Comparison of ENCODE assay signal across 8 mouse cellular contexts in the genomic region with DNA sequence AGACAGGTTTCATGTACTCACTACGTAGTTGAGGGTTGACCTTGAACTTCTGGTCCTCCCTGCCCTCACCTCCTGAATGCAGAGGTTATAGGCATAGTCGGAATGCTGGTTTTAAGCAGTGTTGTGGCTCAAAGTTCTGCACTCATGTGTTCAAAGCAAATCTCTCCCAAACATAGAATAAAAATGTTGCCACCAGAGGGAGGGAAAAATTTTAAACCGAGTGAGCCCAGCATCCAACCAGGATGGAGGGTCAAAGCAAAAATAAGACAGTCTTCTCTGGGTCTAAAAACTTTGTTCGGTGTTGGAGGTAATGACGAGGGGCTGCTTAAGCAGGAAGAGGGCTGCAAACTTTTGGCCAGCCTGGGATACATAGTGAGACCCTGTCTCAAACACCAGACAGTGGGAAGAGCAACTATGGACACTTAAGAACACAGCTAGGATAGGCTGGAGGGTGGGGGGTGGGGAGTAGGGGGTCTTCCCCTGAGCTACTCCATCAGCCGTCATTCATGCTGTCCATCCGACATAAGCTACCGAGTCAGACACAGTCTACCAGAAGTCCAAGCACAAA. TPM values are rescaled to one million over a fixed set of nuclear protein-coding genes. Genes with fewer than 3 reads are reported as not detected.
A peak's percentile ranks its signal among the peaks of the same experiment; 100 is the strongest.
DNase-seq lines count a peak whose midpoint lies in the region; ATAC-seq and TF ChIP-seq lines count a peak whose summit lies in the region.

No protein-coding gene starts in this region.

- peaks cover 21% of the 10 kb centered on the region for H3K27me3 ChIP-seq in heart, embryonic 12.5 days (replicated peaks)
- H3K27me3 ChIP-seq in E14TG2a.4 (ENCODE audit: insufficient read depth, low read length): peaks cover 20% of the 10 kb centered on the region
- H3K27me3 ChIP-seq in forebrain, embryonic 14.5 days (replicated peaks; ENCODE audit: control insufficient read depth, insufficient read depth, low read length): no peaks in the 10 kb centered on the region
- H3K27me3 ChIP-seq in liver, embryonic 16.5 days (ENCODE audit: control insufficient read depth, insufficient read depth, low read depth, low read length): no peaks in the 10 kb centered on the region

- H3K9me3 ChIP-seq in heart, embryonic 12.5 days (replicated peaks): no peaks in the 10 kb centered on the region
- no peaks in the 10 kb centered on the region for H3K9me3 ChIP-seq in E14TG2a.4 (ENCODE audit: low read length)
- H3K9me3 ChIP-seq in forebrain, embryonic 14.5 days (replicated peaks; ENCODE audit: control insufficient read depth, low read length): no peaks in the 10 kb centered on the region
- H3K9me3 ChIP-seq in liver, embryonic 16.5 days (replicated peaks; ENCODE audit: control insufficient read depth, low read length): no peaks in the 10 kb centered on the region

- peak overlapping the region; percentile 79 for H3K4me2 ChIP-seq in heart, embryonic 12.5 days
- H3K4me2 ChIP-seq in forebrain, embryonic 14.5 days (ENCODE audit: low read length): peak overlapping the region; percentile 85
- peak overlapping the region; percentile 85 for H3K4me2 ChIP-seq in liver, embryonic 16.5 days (ENCODE audit: low read depth, low read length)

- no peak overlapping the region for H3K27ac ChIP-seq in heart, embryonic 12.5 days (ENCODE audit: poor library complexity, severe bottlenecking)
- H3K27ac ChIP-seq in forebrain, embryonic 14.5 days (ENCODE audit: low read depth, low read length): no peak overlapping the region
- H3K27ac ChIP-seq in liver, embryonic 16.5 days (ENCODE audit: low read length): no peak overlapping the region

- intact Hi-C loops in heart, postnatal 25 days (cut with DNase I): no loop called here

- peak overlapping the region; percentile 89 for H3K9ac ChIP-seq in heart, embryonic 12.5 days
- peak overlapping the region; percentile 72 for H3K9ac ChIP-seq in forebrain, embryonic 14.5 days (ENCODE audit: low read length)
- H3K9ac ChIP-seq in liver, embryonic 16.5 days (ENCODE audit: low read depth, low read length): peak overlapping the region; percentile 75; the same call in 1 of the 2 replicates

- 0 out of 2 replicates have a peak, but pooled peaks cover 10% of the 10 kb centered on the region for H3K4me1 ChIP-seq in heart, embryonic 12.5 days (replicated peaks)
- H3K4me1 ChIP-seq in E14TG2a.4 (replicated peaks; ENCODE audit: low read depth, low read length): peaks cover 44% of the 10 kb centered on the region
- no peaks in the 10 kb centered on the region for H3K4me1 ChIP-seq in forebrain, embryonic 14.5 days (ENCODE audit: control insufficient read depth, insufficient read depth, low read length)
- peaks cover 17% of the 10 kb centered on the region for H3K4me1 ChIP-seq in liver, embryonic 16.5 days (ENCODE audit: control insufficient read depth, low read depth, low read length)

- H3K4me3 ChIP-seq in heart, embryonic 12.5 days: peak overlapping the region; percentile 88
- peak overlapping the region; percentile 100 for H3K4me3 ChIP-seq in E14TG2a.4 (replicated peaks; ENCODE audit: low read length)
- peak overlapping the region; percentile 74 for H3K4me3 ChIP-seq in forebrain, embryonic 14.5 days (ENCODE audit: low read depth, low read length)
- H3K4me3 ChIP-seq in liver, embryonic 16.5 days (ENCODE audit: low read depth, low read length): peak overlapping the region; percentile 80

- H3K36me3 ChIP-seq in heart, embryonic 12.5 days: no peaks in the 10 kb centered on the region
- peaks cover 17% of the 10 kb centered on the region for H3K36me3 ChIP-seq in E14TG2a.4 (ENCODE audit: insufficient read depth, low read length)
- no peaks in the 10 kb centered on the region for H3K36me3 ChIP-seq in forebrain, embryonic 14.5 days (ENCODE audit: control insufficient read depth, insufficient read depth, low read length)
- H3K36me3 ChIP-seq in liver, embryonic 16.5 days (ENCODE audit: control insufficient read depth, insufficient read depth): no peaks in the 10 kb centered on the region

- DNase-seq in heart, postnatal 25 days (ENCODE audit: low spot score): no peak
- no peak for DNase-seq in forebrain, embryonic 14.5 days (ENCODE audit: low spot score)
- no peak for DNase-seq in urinary bladder, postnatal 4 days (ENCODE audit: low spot score in 2 of 2)
- DNase-seq in adrenal gland, adult 2 months: no peak
- no peak for DNase-seq in gastrocnemius, adult 18-20 months (ENCODE audit: low spot score)

- 48% methylated on average over 8 of the region's 8 CpGs for WGBS in heart, embryonic 12.5 days
- WGBS in forebrain, embryonic 14.5 days: 54% methylated on average over 8 of the region's 8 CpGs
- 42% methylated on average over 8 of the region's 8 CpGs for WGBS in liver, embryonic 16.5 days (ENCODE audit: insufficient replicate concordance)

- no peak for TF ChIP-seq CTCF in E14TG2a.4 (conservative IDR thresholded peaks at IDR 0.05; ENCODE audit: low read length)

- ATAC-seq in heart, embryonic 12.5 days (ENCODE audit: insufficient number of reproducible peaks, low FRiP score): 0 out of 2 replicates have a peak, but pooled peaks have one; percentile 33
- peak; percentile 79 for ATAC-seq in forebrain, embryonic 14.5 days
- ATAC-seq in liver, embryonic 16.5 days (ENCODE audit: low read depth): peak; percentile 4; the same call in 1 of the 2 replicates

RNA-seq across cellular contexts. Expression of gene Smyd5, which starts 0.4 kb away (rescaled TPM):
- 41.3 and 46.1 TPM in 2 replicates for polyA plus RNA-seq in heart, embryonic 12.5 days (2016; fragmentation: Nextera tagmentation; extraction: Ambion mirVana)
- total RNA-seq in heart, postnatal 25 days (2021): 1 to 10 TPM; 6.5 to 8.7 TPM
- polyA plus RNA-seq in forebrain, embryonic 14.5 days (2014; fragmentation: Nextera tagmentation; extraction: Ambion mirVana): 37.2 and 41.3 TPM in 2 replicates
- 18.1 and 18.9 TPM in 2 replicates for polyA plus RNA-seq in liver, embryonic 16.5 days (2015; fragmentation: Nextera tagmentation; extraction: Ambion mirVana)
- total RNA-seq in adrenal gland, adult 2 months (2021): 10 to 100 TPM; 33.1 to 36.3 TPM
- 19.9 and 23.0 TPM in 2 replicates for polyA plus RNA-seq in adrenal gland, adult 2 months (2012; rRNA removed)
- total RNA-seq in gastrocnemius, adult 18-20 months (2021): 1 to 10 TPM; 7.2 to 9.1 TPM

RNA-seq across cellular contexts. Expression of gene Noto, which starts 7.7 kb away (rescaled TPM):
- not detected in 2 replicates for polyA plus RNA-seq in heart, embryonic 12.5 days (2016; fragmentation: Nextera tagmentation; extraction: Ambion mirVana)
- not detected for total RNA-seq in heart, postnatal 25 days (2021)
- polyA plus RNA-seq in forebrain, embryonic 14.5 days (2014; fragmentation: Nextera tagmentation; extraction: Ambion mirVana): not detected in 2 replicates
- not detected in 2 replicates for polyA plus RNA-seq in liver, embryonic 16.5 days (2015; fragmentation: Nextera tagmentation; extraction: Ambion mirVana)
- not detected for total RNA-seq in adrenal gland, adult 2 months (2021)
- not detected in 2 replicates for polyA plus RNA-seq in adrenal gland, adult 2 months (2012; rRNA removed)
- not detected for total RNA-seq in gastrocnemius, adult 18-20 months (2021)

RNA-seq across cellular contexts. Expression of gene Cct7, which starts 20.0 kb away (rescaled TPM):
- polyA plus RNA-seq in heart, embryonic 12.5 days (2016; fragmentation: Nextera tagmentation; extraction: Ambion mirVana): 393 and 395 TPM in 2 replicates
- total RNA-seq in heart, postnatal 25 days (2021): 100 to 1,000 TPM; 133 to 151 TPM
- 727 and 759 TPM in 2 replicates for polyA plus RNA-seq in forebrain, embryonic 14.5 days (2014; fragmentation: Nextera tagmentation; extraction: Ambion mirVana)
- 224 and 249 TPM in 2 replicates for polyA plus RNA-seq in liver, embryonic 16.5 days (2015; fragmentation: Nextera tagmentation; extraction: Ambion mirVana)
- total RNA-seq in adrenal gland, adult 2 months (2021): 100 to 1,000 TPM; 241 to 294 TPM
- 63.3 and 81.3 TPM in 2 replicates for polyA plus RNA-seq in adrenal gland, adult 2 months (2012; rRNA removed)
- total RNA-seq in gastrocnemius, adult 18-20 months (2021): 100 to 1,000 TPM; 127 to 131 TPM

RNA-seq across cellular contexts. Expression of gene Pradc1, which starts 20.4 kb away (rescaled TPM):
- polyA plus RNA-seq in heart, embryonic 12.5 days (2016; fragmentation: Nextera tagmentation; extraction: Ambion mirVana): 35.5 and 37.1 TPM in 2 replicates
- total RNA-seq in heart, postnatal 25 days (2021): 10 to 100 TPM; 10.2 to 13.8 TPM
- polyA plus RNA-seq in forebrain, embryonic 14.5 days (2014; fragmentation: Nextera tagmentation; extraction: Ambion mirVana): 22.4 and 25.2 TPM in 2 replicates
- polyA plus RNA-seq in liver, embryonic 16.5 days (2015; fragmentation: Nextera tagmentation; extraction: Ambion mirVana): 23.4 and 23.9 TPM in 2 replicates
- 10 to 100 TPM; 12.2 to 13.1 TPM for total RNA-seq in adrenal gland, adult 2 months (2021)
- polyA plus RNA-seq in adrenal gland, adult 2 months (2012; rRNA removed): 26.7 and 28.1 TPM in 2 replicates
- 10 to 100 TPM; 16.1 to 17.7 TPM for total RNA-seq in gastrocnemius, adult 18-20 months (2021)

RNA-seq across cellular contexts. Expression of gene Rab11fip5, which starts 56.9 kb away (rescaled TPM):
- polyA plus RNA-seq in heart, embryonic 12.5 days (2016; fragmentation: Nextera tagmentation; extraction: Ambion mirVana): 42.0 and 42.6 TPM in 2 replicates
- 10 to 100 TPM; 59.9 to 68.6 TPM for total RNA-seq in heart, postnatal 25 days (2021)
- polyA plus RNA-seq in forebrain, embryonic 14.5 days (2014; fragmentation: Nextera tagmentation; extraction: Ambion mirVana): 9.2 and 12.7 TPM in 2 replicates
- polyA plus RNA-seq in liver, embryonic 16.5 days (2015; fragmentation: Nextera tagmentation; extraction: Ambion mirVana): 0.85 and 1.0 TPM in 2 replicates
- total RNA-seq in adrenal gland, adult 2 months (2021): 10 to 100 TPM; 22.7 to 47.7 TPM
- 33.7 and 35.4 TPM in 2 replicates for polyA plus RNA-seq in adrenal gland, adult 2 months (2012; rRNA removed)
- total RNA-seq in gastrocnemius, adult 18-20 months (2021): 10 to 100 TPM; 24.8 to 46.2 TPM

Comparison
In these comparisons a context has a peak if more than half of its experiments do, and no peak if none do; other contexts are left out.
1. ATAC-seq: peak in every context shown above with its lines; median percentile 79 in forebrain, embryonic 14.5 days; 33 in heart, embryonic 12.5 days; 4 in liver, embryonic 16.5 days.